Mouse (Mus musculus) left cerebral cortex, adult 18-20 months (tissue): ENCODE data around the gene Ddx31. TPM values are rescaled to one million over a fixed set of nuclear protein-coding genes. Genes with fewer than 3 reads are reported as not detected.

Source experiments
- DNase-seq, 2 experiments: peaks; one replicate each; pipeline ENCODE4 v3.0.0; 2021 to 2022; ENCODE audit warnings: low spot score in 2 of 2, mixed read lengths in 1 of 2
- total RNA-seq, 2 experiments: library from RNA; stranded (reverse); gene quantifications; 2 replicates each; pipeline ENCODE4 v1.2.3; 2021

Gene Ddx31
- total RNA-seq, 2 experiments from 2014 or later: 6.5 to 7.2 TPM

DNA sequence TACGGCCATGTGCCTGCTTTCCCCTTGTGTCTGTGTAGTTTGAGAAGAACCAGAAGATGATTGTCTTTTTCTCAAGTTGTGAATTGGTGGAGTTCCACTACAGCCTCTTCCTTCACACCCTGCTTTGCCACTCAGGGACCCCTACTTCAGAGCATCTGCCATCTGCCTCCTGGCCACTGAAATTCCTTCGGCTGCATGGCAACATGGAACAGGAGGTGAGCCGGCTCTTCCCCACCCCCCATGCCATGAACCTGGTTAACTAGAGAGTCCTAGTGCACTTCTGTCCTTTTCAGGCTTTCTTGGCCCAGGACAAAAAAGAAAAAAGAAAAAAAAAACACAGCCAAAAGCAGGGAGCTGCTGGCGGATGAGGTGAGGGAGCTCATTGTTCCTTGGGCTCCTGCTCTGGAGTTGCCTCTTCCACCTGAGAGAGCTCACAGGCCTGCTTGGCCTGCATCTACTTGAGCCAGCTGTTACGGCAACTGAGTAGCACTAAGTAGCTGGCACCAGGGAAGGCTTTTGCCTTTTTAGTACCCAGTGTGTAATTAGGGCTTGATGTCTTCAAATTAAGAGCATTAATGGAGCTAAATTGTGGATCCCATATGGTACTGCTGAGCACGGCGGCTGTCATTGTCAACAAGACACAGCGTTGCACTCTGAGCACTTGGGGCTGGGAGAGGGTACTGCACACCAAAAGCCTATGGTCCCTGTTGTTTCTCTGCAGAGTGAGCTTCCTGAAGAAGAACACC lies 20.6 kb downstream of the Ddx31 start:
- DNase-seq: no peak

DNA sequence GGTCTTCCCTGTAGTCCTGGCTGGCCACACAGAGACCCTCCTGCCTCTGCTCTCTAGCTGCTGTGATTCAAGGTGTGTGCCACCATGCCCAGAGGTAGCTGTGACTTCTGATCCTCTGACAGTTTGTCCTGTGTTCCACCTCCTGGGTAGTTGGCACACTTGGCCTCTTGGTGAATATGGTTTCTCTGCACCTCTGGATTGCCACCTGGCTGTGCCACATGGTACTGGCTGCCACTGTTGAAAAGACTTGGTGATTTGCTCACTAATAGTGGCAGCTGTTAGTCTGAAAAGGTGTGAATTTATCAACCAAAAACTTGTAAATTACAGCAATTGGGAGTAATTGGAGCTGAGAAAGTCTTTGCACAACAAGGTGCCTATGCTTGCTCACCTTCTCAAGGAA lies 23.7 kb downstream of the Ddx31 start:
- DNase-seq: no peak

GRCm38 (mm10) chr2:28867495-28867894 lies 27.3 kb downstream of the Ddx31 start:
- DNase-seq: no peak

DNA sequence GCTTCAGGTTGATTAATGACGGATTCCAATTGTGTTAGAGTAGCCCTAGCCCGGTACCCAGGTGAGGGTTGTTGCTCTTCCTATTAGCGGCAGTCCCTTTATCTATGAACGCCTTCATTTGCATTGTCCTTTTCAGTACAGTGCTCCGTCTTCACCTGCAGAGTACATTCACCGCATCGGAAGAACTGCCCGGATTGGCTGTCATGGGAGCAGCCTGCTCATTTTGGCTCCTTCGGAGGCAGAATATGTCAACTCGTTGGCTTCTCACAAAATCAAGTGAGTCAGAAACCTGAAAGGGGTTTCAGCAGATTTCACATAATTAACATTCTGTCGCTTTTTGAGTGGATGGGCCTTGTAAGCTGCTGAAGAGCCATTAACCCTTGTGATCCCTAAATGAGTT lies 35.3 kb downstream of the Ddx31 start:
- no peak for DNase-seq

- DNase-seq: no peak
These were observed 41.1 kb downstream of the Ddx31 start for GRCm38 (mm10) chr2:28881275-28881674.

DNA sequence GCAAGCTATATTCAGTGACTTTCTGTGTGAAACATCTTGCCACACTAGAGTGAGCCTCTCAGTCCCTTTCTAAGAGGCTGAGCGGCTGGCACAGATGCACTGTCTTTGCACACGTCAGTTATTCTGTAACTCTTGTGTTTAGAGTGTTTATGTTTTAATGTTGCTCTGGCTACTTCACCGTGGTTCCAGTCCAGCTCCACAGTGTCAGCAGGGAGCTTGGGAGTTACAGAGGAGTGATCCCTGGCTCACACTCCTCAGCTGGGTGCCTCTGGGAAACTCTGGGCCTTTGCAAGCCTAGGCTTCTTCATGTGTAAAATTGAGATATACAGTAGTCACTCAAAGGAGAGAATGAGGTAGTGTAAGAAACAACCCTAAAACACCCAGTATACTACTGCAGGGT lies 41.8 kb downstream of the Ddx31 start:
- no peak for DNase-seq

- DNase-seq: no peak
These were observed 42.8 kb downstream of the Ddx31 start for GRCm38 (mm10) chr2:28882826-28883485.

DNA sequence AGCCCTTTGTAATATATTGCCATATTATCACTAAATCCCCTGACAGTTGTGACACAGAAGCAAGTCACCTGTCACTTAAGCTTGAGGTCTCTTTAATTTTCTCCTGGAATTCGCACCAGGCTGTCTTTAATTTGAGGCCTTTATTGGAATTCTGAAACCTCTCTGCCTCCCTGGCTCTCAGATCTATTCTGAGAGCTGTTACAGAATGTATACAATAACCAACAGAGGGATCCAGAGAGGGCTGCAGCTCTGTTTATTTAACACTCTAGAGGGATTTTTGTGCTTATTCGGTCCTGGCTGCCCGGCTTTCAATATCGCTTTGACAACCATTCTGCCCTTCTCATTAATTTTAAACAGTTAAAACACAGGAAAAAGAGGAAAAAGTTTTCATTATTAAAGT lies 44.7 kb downstream of the Ddx31 start:
- DNase-seq: no peak

- no peak for DNase-seq
These were observed 52.6 kb downstream of the Ddx31 start for GRCm38 (mm10) chr2:28892796-28893195.

GRCm38 (mm10) chr2:28893526-28893925 lies 53.3 kb downstream of the Ddx31 start:
- no peak for DNase-seq

DNA sequence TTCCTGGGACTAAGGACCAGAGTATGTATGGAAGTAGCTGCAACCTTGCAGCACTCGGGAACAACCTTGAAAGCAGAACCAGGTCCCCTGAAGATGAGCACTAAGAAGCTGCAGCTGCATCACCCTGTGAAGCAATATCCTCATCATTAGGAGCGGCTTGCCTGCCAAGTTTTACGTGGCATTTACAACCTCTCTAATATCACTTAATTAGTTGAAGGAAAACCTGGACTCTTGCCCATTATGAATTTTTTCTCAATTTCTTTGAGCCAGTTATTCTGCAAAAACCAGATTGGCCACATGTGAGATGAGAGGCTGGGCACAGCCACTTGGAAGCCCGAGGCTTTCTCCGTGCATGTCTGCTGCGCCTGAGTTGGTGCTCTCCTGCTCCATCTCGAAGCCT lies 55.7 kb downstream of the Ddx31 start:
- no peak for DNase-seq

DNA sequence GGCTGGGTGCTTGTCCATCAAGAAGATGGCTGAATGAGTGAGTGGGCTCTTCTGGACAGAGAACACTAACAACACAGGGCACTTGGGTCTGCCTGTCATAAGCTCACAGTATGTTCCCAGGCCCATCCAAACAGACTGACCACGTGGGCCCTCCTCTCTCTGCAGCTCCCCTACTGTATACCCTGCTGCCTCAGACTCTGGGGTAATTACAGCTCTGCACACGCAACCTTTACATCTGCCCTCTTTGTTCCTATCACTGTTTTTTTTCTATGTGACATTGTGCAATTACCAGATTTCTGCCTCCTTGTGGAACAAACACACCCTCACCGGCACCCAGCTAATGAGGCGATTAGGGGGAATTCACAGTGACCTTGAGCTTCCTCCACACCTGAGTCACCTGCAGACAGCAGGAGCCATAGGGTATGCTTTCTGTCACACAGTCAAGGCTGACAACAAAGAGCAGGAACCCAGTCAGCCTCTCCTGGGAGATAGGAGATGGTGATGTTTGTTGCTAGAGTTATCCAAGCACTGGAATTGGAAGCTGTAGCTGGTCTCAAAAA lies 57.2 kb downstream of the Ddx31 start:
- DNase-seq: no peak

- no peak for DNase-seq
These were observed 62.1 kb downstream of the Ddx31 start for GRCm38 (mm10) chr2:28902291-28902690.

DNA sequence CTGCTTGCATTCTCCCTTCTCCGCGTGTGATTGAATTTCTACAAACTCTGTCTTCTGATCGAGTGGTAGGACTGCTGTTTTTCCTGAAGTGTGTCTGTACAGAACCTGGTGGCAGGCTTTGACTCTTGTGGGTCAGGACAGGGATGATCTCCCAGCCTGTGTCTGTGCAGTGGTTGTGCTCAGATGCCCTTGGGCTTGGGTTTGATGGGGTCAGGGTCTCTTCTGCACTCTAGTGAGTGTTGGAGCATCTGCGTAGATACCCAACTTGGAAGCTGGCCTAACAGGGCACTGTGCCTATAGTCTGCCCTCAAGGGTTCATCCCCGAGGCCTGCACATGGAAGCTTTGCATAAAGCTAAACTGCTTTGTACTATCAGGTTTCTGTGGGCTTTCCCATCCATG lies 63.7 kb downstream of the Ddx31 start:
- no peak for DNase-seq

DNA sequence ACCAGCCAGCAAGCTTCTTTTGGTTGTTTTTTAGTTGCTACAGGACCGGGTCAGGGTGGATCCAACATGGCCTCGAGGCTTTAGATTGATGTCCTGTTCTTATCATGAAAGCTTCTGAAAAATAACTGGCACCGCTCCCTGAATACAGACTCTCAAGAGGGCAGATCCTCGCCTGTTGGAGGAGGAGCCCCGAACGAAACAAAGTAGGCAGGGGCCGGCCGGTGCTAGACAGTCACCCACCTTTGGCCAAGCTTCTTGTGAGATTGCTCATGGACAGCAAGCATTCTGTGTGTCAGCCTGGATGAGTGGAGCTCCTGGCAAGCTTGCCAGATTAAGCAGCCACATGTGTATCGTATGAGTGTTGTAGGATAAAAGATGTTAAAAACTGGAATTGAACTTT lies 64.6 kb downstream of the Ddx31 start:
- DNase-seq: no peak

DNA sequence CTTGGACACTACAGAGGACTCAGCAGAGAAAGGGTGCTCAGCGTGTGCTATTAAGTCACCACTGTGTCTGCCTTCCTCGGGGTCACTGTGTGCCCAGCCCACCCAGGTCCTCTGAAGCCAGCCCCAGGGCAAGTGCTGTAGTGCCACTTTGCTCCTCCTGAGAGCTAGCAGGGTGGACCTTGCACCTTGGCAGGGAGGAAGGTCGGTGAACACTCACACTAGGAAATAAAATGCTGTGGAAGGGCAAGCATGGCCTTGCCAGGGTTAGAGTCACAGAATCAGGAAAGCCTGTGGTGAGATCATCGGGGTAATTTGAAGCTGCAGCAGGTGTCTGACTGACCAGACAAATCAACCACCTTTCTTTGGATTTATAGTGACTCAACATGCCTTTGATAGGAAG lies 65.4 kb downstream of the Ddx31 start:
- no peak for DNase-seq

- no peak for DNase-seq
These were observed 67.6 kb downstream of the Ddx31 start for GRCm38 (mm10) chr2:28907691-28908388.

- DNase-seq: no peak
These were observed 68.4 kb downstream of the Ddx31 start for GRCm38 (mm10) chr2:28908389-28909153.

- DNase-seq: no peak
These were observed 69.1 kb downstream of the Ddx31 start for GRCm38 (mm10) chr2:28909186-28909817.

GRCm38 (mm10) chr2:28909818-28910710 lies 69.9 kb downstream of the Ddx31 start:
- no peak for DNase-seq
